Mouse (Mus musculus): Measurements from ENCODE around the gene Psma4. TPM values are rescaled to one million over a fixed set of nuclear protein-coding genes. Genes with fewer than 3 reads are reported as not detected.

Gene Psma4
- total RNA-seq, 2 experiments from 2014 or later = 164 to 166 TPM

DNA sequence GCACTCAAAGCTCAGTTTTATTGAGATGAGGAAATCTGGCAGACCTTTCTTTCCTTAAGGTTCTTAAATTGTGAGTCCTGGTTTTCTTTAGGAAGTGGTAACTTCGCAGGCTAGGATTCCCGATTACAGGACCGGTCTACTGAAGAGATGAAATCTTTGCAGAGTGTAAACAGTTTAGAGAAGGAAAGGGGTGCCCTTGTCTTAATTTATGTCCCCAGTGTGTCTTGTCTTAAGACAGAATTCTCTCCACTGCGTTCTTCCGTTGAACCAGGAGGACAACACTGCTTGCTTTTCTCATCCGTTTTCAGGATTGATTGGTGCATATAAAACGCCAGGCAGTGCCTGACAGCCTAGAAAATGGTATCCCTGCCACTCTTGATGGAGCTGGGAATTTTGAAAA lies 31.8 kb downstream of the Psma4 start:
- DNase-seq = no peak

DNA sequence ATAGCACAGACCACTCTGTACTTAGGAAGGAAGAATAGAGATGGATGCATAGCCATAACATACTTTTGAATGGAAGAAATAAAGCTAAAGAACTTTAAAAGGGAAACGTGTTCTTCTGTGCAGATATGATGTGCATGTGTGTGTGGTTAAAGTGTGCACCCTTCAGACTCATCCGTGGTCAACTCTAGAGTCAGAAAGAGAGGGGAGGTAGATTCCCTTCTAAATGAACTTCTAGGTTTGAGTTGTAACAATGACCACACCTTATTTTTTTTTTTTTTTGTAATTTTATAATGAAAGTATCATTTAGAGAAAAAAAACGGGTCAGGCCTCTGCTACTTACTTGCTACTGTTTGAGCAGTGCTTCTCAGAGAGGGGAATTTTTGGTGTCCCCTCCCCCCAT lies 39.8 kb downstream of the Psma4 start:
- DNase-seq = no peak

DNA sequence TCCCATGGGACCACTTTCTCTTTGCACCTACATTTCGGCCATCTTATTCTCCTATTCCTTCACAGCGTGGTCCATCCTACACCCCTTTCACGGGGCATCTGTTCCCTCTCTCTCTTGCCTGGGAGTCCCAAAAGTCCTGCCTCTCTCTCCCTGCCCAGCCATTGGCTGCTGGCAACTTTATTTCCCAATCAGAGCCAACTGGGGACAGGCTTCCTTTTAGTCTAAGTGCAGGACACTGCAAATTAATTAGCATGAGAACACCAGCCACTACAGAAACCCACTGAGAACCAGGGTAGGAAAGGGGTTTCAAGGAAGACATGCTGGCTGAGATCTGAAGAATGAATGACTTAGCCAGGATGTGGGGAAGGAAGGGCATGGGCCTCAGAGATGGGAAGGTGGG lies 43.8 kb downstream of the Psma4 start:
- DNase-seq = no peak

DNA sequence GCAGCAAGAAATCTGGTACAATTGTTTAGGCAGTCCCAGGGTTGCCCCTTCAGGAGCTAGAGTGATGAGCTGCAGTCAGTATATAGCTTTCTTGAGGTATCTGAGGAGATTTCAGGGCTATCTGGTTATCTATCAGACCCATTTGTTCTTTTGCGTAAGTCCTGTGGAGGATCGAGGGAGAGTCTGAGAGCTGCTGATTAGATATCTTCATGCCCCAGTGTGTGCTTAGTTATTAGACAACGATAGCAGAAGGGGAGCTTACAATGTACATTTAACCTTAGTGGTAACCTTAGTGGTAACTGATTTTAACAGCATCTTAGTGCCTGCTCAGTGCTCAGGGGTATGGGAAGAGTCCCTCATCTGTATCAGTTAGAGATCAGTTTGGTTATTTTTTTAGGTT lies 45.1 kb downstream of the Psma4 start:
- DNase-seq = no peak

DNA sequence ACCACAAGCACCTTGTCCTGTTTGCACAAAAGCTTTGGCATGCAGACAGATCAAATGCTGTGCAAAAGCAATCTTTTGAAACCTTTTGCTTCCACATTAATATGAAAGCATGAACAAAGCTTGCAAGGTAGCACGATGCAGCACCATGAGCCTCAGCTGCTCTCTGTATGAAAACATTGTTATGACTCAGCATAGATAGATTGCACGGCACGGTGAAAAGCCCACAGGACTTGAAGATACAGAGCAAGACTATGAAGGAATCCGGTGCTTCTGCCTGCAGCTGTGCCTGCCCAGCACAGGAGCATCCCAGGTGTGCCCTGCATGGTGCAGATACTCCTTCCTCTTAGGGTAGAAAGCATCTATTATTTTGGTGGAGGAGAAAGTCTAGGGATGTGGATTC lies 53.0 kb downstream of the Psma4 start:
- DNase-seq = no peak

Other genes starting within 250 kb of the Psma4 start
- 10 to 100 TPM; 27.6 to 32.0 TPM for gene Wdr61, start 216.3 kb upstream of the Psma4 start, total RNA-seq (2021)
- 1 to 10 TPM; 2.6 to 4.3 TPM for gene Crabp1, start 186.0 kb upstream of the Psma4 start, total RNA-seq (2021)
- 10 to 100 TPM; 31.6 to 36.2 TPM for gene Ireb2, start 87.0 kb upstream of the Psma4 start, total RNA-seq (2021)
- 1 to 10 TPM; 2.0 to 3.0 TPM for gene Hykk, start 33.5 kb upstream of the Psma4 start, total RNA-seq (2021)
- gene AY074887, start 208 bp downstream of the Psma4 start, total RNA-seq (2021) = not detected
- not detected for gene Chrna5, start 30.1 kb downstream of the Psma4 start, total RNA-seq (2021)
- gene Chrna3, start 75.8 kb downstream of the Psma4 start, total RNA-seq (2021) = under 1 TPM in 1 of 2 experiments, not detected in 1; 0.07 TPM
- gene Chrnb4, start 98.0 kb downstream of the Psma4 start, total RNA-seq (2021) = under 1 TPM in 1 of 2 experiments, not detected in 1; 0.09 TPM
- gene Ube2q2, start 198.1 kb downstream of the Psma4 start, total RNA-seq (2021) = 10 to 100 TPM; 25.8 to 27.2 TPM